Mouse (Mus musculus): Measurements from ENCODE around the gene Dock2.
"Not testable (repeated sequence)": the region's sequence is repeated elsewhere in the genome, so short reads cannot be mapped to it uniquely, and the experiment has no call there.

Dock2 gene

DNA sequence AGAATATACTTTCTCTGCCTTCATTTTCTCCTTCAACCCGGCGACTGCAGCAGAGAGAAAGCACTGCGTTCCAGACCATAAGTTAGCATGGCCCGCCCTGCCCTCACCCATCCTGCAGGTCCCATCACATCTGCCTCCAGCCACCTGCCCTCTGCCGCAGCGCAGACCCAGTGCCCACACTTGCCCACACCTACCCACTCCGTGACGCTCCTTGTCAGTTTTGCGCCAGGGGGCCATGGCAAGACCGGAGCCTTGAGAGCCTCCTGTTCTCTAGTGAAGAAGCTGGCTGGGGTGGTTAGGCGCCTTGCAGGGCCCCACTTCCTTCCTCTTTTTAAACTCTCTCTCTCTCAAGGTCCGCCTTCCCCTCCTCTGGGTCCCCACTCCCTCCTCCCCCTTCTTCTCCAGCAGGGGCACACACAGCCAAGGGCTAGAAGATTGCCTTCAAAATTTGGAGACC, at the start of gene Dock2:
Dock2 (minus strand) TSS at position 306 of the 457 bp plus-strand sequence.
- DNase-seq = peak; percentile 26

DNA sequence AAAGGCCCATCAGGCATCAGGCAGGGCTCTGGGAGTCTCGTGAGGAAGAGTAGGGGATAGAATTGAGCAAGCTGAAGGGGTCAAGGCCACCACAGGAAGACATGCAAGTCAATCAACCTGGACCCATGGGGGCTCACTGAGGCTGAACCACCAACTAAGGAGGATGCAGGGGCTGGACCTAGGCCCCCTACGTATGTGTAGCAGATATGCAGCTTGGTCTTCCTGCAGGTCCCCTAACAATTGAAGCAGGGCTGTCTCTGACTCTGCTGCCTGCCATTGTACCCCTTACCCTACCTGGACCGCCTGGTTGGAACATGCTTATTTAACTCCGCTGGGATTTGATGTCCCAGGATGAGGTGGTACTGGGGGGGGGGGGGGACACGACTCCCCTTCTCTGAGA, 49.0 kb upstream of the Dock2 start:
- DNase-seq = no peak

DNA sequence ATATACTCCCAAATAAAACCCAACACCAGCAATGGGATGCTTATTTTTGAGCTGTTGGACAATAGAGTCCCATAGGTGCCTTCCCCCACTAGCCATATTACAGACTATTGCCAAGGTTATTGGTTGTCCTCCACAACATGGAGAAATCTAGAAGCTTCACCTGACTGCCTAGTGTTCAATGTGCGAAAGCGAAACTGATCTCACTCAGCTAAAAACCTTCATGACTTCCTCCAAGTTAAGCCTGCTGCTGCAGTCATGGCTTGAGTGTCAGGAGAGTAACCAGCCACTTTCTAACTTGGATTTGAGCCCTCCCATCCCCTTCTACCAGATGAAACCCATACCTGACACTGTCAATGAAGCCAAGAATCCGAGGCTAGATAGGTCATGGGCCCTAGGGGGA, 44.1 kb upstream of the Dock2 start:
- no peak for DNase-seq

DNA sequence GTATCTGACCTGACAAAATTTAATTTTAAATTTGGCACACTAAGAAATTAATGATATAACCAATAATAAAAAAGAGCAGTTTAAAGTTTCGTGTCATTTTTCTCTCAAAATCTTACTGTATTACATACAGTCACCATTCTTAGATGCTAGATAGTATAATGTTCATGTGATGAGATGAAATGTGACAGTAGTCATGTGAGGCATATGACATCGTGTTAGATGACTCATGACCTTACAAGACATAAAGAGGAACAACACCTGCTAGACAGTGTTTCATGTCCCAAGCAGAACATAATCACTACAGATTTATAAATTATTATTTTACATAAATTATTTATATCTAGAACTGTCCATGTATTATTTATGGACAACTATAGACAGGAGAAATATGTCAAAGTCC, 43.2 kb upstream of the Dock2 start:
- no peak for DNase-seq

DNA sequence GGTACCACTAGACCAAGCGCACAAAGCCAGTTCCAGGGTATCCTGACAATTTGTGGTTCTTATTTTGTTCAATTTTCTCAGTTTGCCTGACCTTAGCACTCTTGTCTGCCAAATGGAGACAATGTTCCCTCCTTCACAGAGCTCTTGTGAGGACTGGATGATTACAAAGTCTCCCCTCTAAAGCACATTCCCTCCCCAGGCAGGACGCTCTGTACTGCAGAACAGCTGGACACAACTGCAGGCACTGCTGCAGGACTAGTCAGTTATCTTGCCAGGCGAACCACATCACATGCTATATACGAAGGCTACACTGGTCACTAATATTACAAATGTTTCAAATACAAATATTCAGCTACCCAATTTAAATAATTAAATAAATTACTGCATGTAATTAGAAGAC, 41.1 kb upstream of the Dock2 start:
- no peak for DNase-seq

DNA sequence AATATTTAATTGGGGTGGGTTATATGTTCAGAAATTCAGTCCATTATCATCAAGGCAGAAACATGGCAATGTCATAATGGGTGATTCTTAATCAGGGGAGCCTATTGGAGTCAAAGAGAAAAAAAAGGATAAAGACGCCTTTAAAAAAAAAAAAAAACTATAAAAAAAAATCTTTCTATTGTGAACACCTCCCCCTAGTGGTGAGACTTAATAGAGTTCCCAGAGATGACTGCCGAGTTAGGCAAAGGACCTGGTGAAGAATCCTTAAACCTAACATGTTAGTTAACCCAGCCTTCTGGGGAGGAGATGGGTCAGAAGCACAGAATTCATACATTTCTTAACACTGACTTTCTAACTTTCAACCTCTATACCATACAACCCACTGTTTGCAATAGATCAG, 31.1 kb upstream of the Dock2 start:
- DNase-seq = no peak

DNA sequence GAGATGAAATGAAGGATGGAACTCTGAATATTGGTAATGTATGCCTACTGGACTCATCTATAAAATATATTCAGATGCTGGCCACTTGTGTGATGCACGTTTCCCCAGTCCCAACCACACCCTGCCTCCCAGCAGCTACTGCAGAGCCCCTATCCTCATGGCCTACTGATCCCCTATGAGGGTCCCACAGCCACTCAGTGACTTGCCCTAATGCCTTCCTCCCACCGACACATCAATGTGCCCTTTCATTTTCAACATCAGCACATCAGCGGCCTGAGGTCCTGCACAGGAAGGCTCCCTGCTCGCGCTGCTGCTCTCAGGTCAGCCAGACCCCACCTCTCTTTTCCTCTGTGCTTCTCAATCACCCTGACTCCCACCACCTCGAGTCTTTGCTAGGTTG, 30.6 kb upstream of the Dock2 start:
- no peak for DNase-seq

DNA sequence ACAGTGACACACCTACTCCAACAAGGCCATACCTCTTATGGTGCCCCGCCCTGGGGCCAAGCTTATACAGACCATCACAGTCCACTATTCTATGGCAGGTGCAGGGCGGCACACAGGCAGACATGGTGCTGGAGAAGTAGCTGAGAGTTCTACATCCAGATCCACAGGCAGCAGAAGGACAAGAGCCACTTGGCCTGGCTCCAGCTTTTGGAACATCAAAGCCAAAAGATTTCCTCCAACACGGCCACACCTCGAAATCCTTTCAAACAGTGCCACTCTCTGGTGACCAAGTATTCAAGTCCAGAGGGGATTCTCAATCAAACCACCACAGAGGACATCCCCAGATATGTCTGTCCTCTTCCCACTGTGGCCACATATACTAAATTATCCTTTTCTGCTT, 21.3 kb upstream of the Dock2 start:
- not testable (repeated sequence) for DNase-seq

DNA sequence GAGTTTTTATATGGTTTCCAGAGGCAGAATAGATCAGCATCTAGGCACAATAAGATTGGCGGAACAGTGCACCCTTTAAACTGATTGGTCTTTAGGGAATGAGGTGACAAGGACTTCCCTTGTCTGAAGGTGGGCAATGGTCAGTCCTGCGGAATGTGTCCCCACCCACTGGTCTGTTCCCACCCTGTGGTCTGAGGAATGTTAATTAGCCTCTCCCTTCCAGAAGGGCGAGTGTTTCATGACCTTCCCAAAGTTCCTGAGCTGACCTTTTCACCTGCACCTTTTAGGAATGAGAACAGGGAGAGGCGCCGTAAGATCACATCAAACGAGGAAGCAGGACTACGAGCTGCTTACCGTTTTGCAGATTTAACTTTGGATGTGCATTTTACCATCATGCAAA, 14.4 kb upstream of the Dock2 start:
- DNase-seq = not testable (repeated sequence)

DNA sequence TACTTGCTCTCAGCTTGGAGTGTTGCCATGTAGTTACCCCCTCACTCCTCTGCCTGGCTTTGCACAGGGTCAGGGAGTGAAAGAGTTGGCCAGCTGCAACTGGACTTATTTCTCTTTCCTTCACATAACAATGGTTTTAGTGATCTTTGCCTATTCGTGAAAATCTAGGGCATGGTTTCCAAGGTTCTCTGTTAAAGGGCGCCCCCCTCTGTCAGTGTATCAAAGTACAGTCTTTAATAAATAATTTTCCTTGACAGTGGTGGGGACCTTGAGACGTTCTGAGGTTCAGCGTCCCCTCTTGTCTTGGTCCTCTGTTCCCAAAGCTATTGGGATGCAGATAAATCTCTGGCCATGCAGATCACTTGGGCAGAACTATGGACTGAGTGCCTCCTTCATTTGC, 12.4 kb upstream of the Dock2 start:
- DNase-seq = no peak

DNA sequence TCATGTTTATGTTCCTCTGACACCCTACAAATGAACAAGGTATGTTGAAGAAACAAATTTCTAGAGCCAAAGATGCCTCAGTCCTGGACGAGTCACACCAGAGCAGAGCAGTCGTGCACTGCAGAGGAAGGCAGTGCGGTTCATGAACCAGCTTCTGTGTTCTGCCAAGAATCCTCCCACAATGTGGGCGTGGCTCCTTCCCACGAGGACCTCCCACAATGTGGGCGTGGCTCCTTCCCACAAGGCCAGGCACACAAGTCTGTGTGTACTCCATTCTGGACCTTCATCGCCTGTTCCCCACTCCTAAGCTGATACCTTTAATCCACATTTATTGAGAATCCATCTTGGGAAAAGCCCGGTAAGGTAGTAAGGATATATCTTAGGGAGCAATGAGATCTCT, 8.2 kb upstream of the Dock2 start:
- DNase-seq = peak; percentile 60

DNA sequence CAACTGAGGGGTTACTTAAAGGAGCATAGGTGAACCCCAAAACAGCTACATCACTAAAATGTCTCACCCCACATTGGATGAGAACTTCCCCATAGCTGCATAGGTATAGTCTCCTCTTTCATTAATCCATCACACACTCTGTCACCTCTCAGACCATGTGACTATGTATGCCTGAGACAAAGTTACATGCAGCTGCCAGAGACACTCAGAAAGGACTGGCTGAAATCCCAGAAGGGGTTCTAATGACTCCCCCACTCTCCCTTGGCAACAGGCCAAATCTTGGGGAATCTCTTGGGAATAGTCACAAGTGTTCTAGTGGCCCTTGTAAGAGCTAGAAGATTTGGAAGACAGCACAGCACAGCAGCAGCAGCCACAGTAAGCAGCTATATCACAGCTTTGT, 1.2 kb upstream of the Dock2 start:
- no peak for DNase-seq

DNA sequence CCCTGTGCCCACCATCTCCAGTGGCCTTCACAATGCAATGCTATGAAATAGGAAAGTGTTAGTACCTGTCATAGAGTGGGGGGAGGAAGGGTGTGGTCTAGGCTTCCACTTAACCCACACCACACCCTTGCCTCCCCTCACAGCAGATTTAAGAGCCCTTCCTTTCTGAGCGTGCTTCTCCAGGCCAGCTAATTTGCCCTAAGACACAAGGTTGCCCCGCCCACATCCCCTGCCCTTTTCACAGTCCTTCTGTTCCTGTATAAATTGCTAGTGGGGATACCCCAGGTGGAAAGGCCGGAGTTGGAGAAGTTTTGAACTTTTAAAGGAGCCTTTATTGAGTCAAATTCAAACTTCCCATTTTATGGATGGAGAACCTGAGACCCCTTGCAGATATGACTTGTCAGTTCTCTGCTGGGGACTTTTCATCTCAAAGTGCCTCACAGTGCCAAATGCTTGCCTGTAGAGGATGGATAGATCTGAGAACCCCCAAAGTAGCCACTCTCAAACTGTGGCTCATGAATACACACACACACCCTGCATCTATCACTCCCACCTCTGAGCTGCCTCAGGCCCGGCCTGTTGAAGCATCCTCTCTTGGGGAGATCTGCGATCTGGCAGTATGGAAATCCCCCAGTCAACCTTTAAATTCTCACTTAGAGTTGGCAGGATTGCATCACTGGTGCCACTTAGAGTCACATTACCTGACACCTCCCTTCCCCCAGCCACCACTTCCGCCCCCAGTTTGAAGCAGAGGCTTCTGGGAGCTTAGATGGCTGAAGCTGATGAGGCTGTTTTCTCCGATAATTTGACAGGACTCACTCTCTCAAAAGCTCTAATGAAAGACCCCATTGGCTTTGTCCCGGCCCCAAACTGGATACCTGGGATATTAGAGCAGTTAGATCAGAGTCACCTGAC, 919 bp downstream of the Dock2 start:
- peak; percentile 51 for DNase-seq

DNA sequence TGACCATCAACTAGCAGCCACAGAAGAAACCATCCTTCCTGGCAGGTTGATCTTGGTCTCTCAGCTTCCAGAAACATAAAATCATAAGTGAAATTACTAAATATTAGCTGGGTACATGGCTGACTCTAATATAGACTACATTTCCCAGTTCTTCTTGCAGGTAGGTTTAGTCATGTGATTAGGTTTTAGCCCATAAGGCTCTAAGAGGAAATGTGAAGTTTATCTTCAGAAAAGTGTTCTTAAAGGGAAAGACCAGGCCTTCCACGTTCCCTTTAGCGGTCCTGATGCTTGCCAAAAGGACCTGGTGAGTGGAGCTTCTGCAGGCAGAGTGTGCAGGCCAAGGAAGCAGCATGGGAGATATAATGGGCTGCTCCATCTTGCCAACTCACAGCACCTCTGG, 2.9 kb downstream of the Dock2 start:
- no peak for DNase-seq

DNA sequence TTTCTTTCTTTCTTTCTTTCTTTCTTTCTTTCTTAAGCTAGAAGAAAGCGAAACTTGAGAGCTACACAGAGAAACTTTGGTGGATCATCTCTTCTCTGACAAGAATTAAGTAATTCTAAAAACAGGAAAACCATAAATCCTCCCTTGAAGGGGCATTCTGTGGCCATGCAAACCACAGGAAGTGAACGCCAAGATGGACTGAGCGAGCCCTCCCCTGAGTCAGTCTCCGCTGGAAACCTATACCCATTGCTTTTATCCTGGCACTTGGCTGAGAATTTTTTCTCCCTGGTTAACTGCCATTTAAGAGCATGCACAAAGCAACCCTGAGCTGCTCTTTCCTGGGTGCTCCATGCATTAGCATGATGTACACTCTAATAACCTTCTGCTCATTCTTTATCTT, 3.7 kb downstream of the Dock2 start:
- no peak for DNase-seq

DNA sequence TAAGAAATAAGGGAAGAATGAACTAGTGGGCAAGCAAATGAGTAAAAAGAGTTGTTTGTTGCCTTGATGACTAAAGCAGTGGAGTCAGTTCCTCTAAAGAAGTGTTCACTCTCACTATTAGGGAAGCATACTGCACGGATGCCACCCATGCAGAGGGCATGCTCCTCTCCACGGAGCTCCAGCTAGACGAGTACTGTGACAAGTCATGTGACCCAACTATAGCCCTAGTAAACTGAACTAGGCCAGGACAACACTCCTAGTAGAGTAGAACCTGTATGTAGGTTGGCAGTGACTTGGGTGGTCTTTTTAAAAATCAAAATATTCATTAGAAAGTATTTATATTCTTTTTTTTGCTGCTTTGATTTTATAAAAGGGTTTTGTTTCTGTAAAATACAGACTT, 5.3 kb downstream of the Dock2 start:
- DNase-seq = no peak

DNA sequence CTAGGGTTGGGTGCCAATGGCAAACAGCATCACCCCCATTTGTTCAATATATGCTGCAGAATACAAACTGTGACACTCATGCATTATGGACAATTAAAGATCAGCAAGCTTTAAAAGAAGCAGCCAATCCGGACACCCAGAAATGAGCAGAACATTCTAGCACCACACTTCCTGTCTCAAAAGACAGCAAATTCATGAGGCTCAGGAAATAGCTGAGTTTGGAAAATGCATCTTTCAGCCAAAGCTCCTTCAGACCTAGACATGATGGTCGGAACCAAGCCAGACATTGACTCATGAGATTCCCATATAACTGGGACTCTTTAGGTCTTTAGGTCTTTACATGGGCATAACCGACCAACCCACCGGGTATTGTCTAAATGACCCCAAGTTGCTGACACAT, 6.2 kb downstream of the Dock2 start:
- DNase-seq = no peak

DNA sequence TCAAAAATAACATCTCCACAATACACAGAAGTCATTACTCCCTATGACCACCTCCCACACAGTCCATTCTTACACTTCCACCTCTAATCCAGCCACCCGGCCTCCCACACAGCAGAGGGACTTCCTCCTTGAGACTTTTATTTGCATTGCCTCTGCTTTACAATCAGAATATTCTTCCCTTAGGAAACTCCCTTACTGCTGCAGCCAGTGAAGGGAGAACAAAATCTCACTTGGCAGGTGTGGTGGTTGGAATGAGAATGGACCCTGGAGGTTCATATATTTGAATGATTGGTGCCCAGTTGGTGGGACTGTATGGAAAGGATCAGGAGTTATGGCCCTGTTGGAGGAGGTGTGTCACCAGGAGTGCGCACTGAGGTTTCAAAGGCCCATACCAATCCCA, 7.6 kb downstream of the Dock2 start:
- no peak for DNase-seq

DNA sequence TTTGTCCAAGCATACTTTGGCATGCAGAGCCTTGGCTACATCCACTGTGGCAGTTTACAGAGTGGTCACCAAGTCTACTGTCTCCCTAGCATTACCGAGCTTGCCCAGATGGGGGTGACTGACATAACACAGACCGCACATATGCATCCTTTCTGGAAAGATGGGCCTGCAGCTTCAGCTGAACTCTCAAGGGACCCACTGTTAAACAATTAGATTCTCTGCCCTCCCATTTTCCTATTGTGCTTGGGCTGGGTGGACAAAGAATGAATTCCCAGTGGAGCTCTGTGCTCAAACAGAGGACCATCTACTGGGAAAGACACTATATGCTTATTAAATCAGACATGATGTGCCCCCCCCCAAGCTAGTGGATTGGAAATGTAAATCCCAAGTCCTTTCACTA, 9.1 kb downstream of the Dock2 start:
- DNase-seq = no peak

DNA sequence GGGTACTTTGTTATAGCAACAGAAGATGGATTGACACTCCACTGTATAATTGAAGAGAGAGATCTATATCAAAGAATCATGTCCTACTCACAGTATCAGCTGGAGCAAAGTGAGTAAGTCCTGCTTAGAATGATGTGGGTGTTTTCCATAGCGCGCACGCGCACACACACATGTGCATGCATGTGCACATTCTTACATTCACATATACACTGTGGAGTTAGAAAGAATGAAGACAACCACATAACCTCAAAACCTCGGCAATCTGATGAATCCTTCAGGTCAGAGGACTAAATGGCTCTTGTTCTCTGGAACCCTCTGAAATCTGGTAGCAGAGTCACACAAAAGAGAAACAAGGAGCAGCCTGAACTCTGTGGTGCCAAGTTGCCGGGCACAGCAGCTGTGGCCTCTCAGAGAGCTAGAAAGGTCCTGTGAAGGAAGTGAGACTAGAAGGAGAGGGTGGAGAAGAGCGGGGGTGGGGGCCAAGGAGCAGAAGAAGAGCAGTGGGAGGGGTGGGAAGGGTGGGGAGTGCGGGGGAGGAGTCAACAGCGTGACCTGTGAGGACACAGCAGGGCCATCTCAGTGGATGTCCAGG, 10.3 kb downstream of the Dock2 start:
- DNase-seq = peak; percentile 4

DNA sequence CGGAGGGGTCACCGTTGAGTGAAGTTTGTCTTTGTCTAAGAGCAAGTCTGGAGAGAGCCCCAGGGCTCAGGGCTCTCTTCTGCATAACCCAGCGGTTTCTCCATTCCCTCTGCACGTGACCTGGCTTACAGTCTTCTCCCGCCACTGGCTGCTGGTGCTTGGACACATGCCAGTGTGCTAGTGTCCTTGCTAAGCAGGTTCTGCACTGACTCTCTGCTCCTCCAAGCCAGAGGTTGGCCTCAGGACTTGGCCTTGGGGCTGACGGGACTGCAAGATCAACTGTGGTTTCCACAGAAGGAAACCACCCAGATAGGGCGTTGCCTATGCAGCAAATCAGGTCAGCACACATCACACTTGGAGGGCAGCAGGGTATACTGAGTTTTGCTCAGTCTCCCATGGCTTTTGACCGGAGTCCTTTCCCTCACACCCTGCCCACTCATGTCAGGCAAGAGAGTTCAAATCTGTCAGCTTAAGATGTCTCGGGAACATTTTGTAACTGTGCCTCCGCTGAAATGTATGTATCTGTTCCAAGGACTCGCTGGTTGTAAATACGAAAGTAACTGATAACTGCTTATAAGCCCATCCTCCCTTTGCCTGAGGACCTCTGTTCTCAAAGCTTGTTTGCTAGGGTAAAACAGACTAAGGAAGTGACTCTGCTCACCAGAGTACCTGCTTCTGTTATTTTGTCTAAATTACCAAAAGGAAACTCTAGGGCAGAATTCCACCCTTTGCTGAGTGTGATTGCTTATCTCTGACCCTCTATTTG, 12.3 kb downstream of the Dock2 start:
- peak; percentile 33 for DNase-seq

DNA sequence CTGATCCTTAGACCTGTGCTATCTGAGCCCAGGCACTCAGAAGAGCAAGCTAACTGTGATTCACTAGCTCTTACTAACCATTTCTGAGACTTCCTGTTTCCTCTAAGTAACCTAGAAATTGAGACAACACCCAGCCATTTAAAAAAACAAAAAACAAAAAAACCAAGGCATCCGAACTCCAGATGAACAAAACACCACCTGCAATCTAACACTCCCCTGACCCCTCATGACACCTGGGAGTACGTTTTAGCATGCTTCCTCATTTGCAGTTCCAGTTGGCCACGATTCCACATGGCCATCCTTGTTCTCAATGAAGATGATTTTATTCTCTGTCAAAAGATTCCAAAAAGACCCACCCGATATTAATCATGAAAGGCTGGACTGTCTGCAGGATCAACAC, 13.0 kb downstream of the Dock2 start:
- no peak for DNase-seq

DNA sequence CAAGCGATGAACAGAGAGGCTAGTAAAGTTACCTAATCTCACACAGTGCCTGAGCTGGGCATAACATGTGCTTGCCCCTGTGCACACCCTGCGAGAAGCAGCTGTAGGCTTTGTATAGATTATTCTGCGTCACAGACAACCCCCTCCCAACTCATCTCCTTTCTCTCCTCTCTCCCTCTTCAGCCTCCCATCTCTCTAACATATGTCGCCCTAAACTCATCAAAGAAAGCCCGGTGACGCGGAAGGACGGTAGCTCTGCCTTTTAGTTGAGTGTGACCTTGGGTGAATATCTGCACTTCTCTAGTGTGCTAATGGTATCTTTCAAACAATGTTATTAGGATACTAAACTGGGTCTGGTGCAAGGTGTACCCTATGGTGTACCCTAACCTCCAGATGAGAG, 13.7 kb downstream of the Dock2 start:
- DNase-seq = no peak

DNA sequence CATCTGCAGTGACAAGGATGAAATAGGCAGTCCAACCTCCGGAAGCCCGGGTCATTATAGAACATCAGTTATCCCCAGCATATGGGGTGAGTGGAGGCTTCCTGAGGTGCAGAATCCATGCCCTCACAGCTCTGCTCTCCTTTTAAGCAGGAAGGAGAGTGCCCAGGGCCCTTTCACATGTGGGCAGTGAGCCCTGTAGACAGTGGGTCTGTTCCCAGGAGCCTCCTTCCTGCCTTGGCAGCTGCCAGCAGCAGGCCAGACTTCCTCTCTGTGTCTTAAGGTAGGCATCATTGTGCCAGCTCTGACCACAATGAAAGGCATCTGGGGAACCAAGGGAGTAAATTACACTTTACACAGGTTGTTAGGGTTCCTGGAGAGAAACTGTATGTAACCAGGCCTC, 14.3 kb downstream of the Dock2 start:
- no peak for DNase-seq
